Mouse (Mus musculus) heart, adult 8-10 months (tissue): ENCODE results near the gene Ascl2. TPM values are rescaled to one million over a fixed set of nuclear protein-coding genes. Genes with fewer than 3 reads are reported as not detected.

Experiments used
- DNase-seq: peaks from one replicate; pipeline ENCODE4 v3.0.0; 2022; ENCODE audit warnings: low spot score
- total RNA-seq, 4 experiments: library from RNA; stranded (reverse); gene quantifications; 2 replicates each; pipeline ENCODE4 v1.2.4; 2022

Ascl2 gene
- total RNA-seq, 4 experiments from 2014 or later: not detected

DNA sequence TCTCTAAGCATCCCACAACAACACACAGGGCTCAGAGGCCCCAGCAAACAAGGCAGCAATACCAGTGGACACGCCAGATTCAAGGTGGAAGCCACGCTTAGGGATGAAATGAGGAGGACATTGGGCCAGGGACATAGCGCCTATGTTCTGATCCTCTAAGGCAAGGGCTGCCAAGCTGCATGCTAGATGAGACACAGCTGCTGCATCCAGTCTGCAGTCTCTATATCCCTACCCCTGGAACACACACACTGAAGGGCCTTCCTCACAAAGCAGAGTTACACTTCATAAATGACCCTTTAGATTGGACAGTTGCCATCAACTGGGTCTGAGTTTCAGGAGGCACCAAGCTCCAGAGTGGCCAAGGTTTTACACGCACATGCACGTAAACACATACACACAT lies 51.4 kb downstream of the Ascl2 start:
- no peak for DNase-seq

Other genes with a start within 250 kb of the Ascl2 start
- not detected for gene Ins2, start 225.9 kb downstream of the Ascl2 start, total RNA-seq
- not detected for gene Th, start 38.1 kb downstream of the Ascl2 start, total RNA-seq
- 1 to 10 TPM in 1 of 4 experiments, under 1 TPM in 3; 0.27 to 2.8 (median 0.52) TPM for gene Tspan32, start 35.8 kb upstream of the Ascl2 start, total RNA-seq
- gene Cd81, start 83.5 kb upstream of the Ascl2 start, total RNA-seq: 100 to 1,000 TPM; 397 to 430 (median 418) TPM
- gene Tssc4, start 100.0 kb upstream of the Ascl2 start, total RNA-seq: 10 to 100 TPM; 13.6 to 15.2 (median 14.3) TPM
- gene Trpm5, start 125.4 kb upstream of the Ascl2 start, total RNA-seq: under 1 TPM in 1 of 4 experiments, not detected in 3; 0.28 TPM
- 10 to 100 TPM; 30.9 to 36.9 (median 32.8) TPM for gene Kcnq1, start 137.1 kb upstream of the Ascl2 start, total RNA-seq